Mouse (Mus musculus): ENCODE data around the gene Zfp551. TPM values are rescaled to one million over a fixed set of nuclear protein-coding genes. Genes with fewer than 3 reads are reported as not detected.

Zfp551 gene
- polyA plus RNA-seq (2014; fragmentation: Nextera tagmentation; extraction: Ambion mirVana), result 2.2 and 3.4 TPM in 2 replicates

DNA sequence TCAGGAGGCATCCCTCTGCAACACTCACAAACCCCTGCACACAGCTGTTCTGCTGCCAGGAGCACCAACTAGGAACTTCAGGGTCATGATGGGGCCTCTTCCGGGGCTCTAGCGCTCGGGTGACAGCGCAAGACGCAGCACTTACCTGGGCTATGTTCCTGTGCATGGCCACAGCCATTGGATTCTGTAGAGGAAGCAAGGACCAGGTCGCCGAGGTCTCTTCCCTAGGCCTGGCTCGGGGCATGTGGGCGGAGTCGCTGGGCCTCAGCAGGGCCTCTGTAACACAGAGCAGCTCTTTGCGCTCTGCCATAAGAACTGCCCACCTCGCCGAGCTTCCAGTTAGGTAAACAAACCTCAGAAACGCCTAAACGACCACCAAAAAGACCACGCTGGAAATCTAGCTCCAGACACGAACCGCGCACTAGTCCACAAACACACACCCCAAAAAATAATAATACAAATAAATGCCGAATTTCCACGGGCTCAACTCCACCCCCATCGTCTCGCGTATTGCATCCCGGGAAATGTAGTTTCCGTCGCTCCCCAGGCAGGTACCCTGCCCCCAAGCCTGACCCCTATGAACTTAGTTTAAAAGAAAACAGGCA is at the start of gene Zfp551:
Gene Zfp551, minus strand, starts transcription at position 507 of the 605 bp plus-strand sequence.
- Histone ChIP-seq H3K4me3 (ENCODE audit: low read depth, low read length) (peak within 1 kb of the TSS; percentile 64), H3K4me2 (peak within 1 kb of the TSS; percentile 85), H3K27ac (ENCODE audit: low read depth, low read length) (no peak within 1 kb of the TSS), H3K9ac (ENCODE audit: low read depth, low read length) (peak within 1 kb of the TSS; percentile 84), H3K9me3 (replicated peaks; ENCODE audit: control insufficient read depth, low read length) (no peaks in the 10 kb centered on the region), H3K27me3 (ENCODE audit: control insufficient read depth, insufficient read depth, low read length) (no peaks in the 10 kb centered on the region), H3K4me1 (ENCODE audit: control insufficient read depth, insufficient read depth, low read length) (0 out of 2 replicates have a peak, but pooled peaks cover 5% of the 10 kb centered on the region), H3K36me3 (ENCODE audit: control insufficient read depth, insufficient read depth, low read length) (0 out of 2 replicates have a peak, but pooled peaks cover 2% of the 10 kb centered on the region)
- WGBS (ENCODE audit: insufficient replicate concordance), result under 1% methylated on average over 27 of the region's 27 CpGs
- ATAC-seq (replicated peaks; ENCODE audit: insufficient number of reproducible peaks, low FRiP score, low TSS enrichment), result peak; percentile 94

DNA sequence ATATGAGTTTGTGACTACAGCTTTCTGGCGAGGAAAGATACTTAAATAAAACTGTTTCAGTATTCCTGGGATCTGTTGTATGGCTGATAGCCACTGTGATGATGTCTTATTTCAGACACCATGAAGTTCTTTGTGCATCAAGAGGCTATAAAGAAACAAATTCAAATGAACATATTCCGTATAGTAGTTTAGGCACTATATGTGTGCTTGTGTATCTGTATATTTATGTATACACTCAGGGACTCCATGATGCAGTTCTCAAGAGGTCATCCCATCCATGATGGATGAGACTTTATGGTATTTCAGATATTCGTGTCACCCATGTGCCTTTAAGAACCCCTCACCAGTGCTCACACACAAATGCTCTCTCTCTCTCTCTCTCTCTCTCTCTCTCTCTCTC is 304 bp upstream of the Zfp551 start:
- peak overlapping the region; percentile 85 for H3K4me2 ChIP-seq
- no peak overlapping the region for H3K9ac ChIP-seq (ENCODE audit: low read depth, low read length)
- no peak for ATAC-seq (replicated peaks; ENCODE audit: insufficient number of reproducible peaks, low FRiP score, low TSS enrichment)
- no peaks in the 10 kb centered on the region for H3K27me3 ChIP-seq (ENCODE audit: control insufficient read depth, insufficient read depth, low read length)
- peak overlapping the region; percentile 64; the same call in 1 of the 2 replicates for H3K4me3 ChIP-seq (ENCODE audit: low read depth, low read length)
- 0 out of 2 replicates have a peak, but pooled peaks cover 5% of the 10 kb centered on the region for H3K4me1 ChIP-seq (ENCODE audit: control insufficient read depth, insufficient read depth, low read length)
- no peaks in the 10 kb centered on the region for H3K9me3 ChIP-seq (replicated peaks; ENCODE audit: control insufficient read depth, low read length)
- WGBS (ENCODE audit: insufficient replicate concordance), result 57% methylated on average over 3 of the region's 3 CpGs
- H3K27ac ChIP-seq (ENCODE audit: low read depth, low read length), result no peak overlapping the region
- 0 out of 2 replicates have a peak, but pooled peaks cover 2% of the 10 kb centered on the region for H3K36me3 ChIP-seq (ENCODE audit: control insufficient read depth, insufficient read depth, low read length)

DNA sequence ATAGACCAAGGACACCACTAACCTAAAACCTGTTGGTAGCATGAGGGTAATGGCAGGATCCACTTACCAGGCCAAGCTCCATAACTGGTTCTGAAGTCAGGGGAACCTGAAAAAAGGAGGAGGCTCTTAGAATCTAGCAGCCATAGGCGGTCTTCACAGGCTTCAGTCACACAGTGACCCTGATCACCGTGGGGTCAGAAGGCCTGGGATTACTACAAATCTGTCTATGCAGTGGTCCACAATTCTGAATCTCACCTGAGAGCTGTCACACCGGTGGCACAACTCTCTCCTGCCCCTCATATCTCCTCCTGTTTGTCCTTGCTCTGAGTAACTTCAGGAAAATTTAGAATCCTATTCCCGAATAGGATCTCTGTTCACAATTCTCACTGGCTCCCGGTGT is 810 bp downstream of the Zfp551 start:
- Histone ChIP-seq H3K4me1 (ENCODE audit: control insufficient read depth, insufficient read depth, low read length) (0 out of 2 replicates have a peak, but pooled peaks cover 5% of the 10 kb centered on the region), H3K36me3 (ENCODE audit: control insufficient read depth, insufficient read depth, low read length) (peaks cover 6% of the 10 kb centered on the region; the same call in 1 of the 2 replicates), H3K9me3 (replicated peaks; ENCODE audit: control insufficient read depth, low read length) (no peaks in the 10 kb centered on the region), H3K4me2 (peak overlapping the region; percentile 85), H3K27me3 (ENCODE audit: control insufficient read depth, insufficient read depth, low read length) (no peaks in the 10 kb centered on the region), H3K27ac (ENCODE audit: low read depth, low read length) (no peak overlapping the region), H3K4me3 (ENCODE audit: low read depth, low read length) (peak overlapping the region; percentile 64), H3K9ac (ENCODE audit: low read depth, low read length) (peak overlapping the region; percentile 84)
- 50% methylated on average over 5 of the region's 5 CpGs for WGBS (ENCODE audit: insufficient replicate concordance)
- no peak for ATAC-seq (replicated peaks; ENCODE audit: insufficient number of reproducible peaks, low FRiP score, low TSS enrichment)

DNA sequence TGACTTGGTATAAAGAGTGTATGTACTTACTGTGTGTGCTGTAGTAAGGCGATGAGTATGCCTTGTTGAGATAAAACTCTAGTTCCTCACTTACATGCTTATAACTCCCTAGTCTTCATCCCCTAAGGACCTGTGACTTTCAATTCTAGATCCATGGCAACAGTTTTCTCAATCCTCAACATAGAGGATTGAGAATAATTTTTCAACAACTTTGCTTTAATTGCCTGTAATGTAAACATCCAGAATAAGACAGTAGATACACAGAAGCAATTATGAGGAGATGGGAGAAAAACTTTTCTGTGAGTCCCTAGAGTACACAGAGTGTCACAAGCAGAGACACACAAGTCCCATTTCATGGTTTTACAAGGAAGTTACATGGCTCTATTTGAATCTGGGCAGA is 53.4 kb downstream of the Zfp551 start, which contains the start of gene Vmn1r84:
Gene Vmn1r84, minus strand, starts transcription at position 101 of the 400 bp plus-strand sequence.
- no peak within 1 kb of the TSS for H3K4me3 ChIP-seq (ENCODE audit: low read depth, low read length)
- no peak for ATAC-seq (replicated peaks; ENCODE audit: insufficient number of reproducible peaks, low FRiP score, low TSS enrichment)
- 54% methylated on average over 1 of the region's 1 CpGs for WGBS (ENCODE audit: insufficient replicate concordance)
- no peaks in the 10 kb centered on the region for H3K36me3 ChIP-seq (ENCODE audit: control insufficient read depth, insufficient read depth, low read length)
- no peak within 1 kb of the TSS for H3K4me2 ChIP-seq
- no peaks in the 10 kb centered on the region for H3K4me1 ChIP-seq (ENCODE audit: control insufficient read depth, insufficient read depth, low read length)
- H3K27ac ChIP-seq (ENCODE audit: low read depth, low read length), result no peak within 1 kb of the TSS
- no peaks in the 10 kb centered on the region for H3K27me3 ChIP-seq (ENCODE audit: control insufficient read depth, insufficient read depth, low read length)
- no peak within 1 kb of the TSS for H3K9ac ChIP-seq (ENCODE audit: low read depth, low read length)
- H3K9me3 ChIP-seq (replicated peaks; ENCODE audit: control insufficient read depth, low read length), result no peaks in the 10 kb centered on the region

Other genes starting within 250 kb of the Zfp551 start
- gene Vmn1r80, start 233.5 kb downstream of the Zfp551 start, polyA plus RNA-seq (2014; fragmentation: Nextera tagmentation; extraction: Ambion mirVana), result not detected in 2 replicates
- not detected in 2 replicates for gene Vmn1r81, start 154.5 kb downstream of the Zfp551 start, polyA plus RNA-seq (2014; fragmentation: Nextera tagmentation; extraction: Ambion mirVana)
- not detected in 2 replicates for gene Vmn1r82, start 122.3 kb downstream of the Zfp551 start, polyA plus RNA-seq (2014; fragmentation: Nextera tagmentation; extraction: Ambion mirVana)
- gene Vmn1r83, start 93.3 kb downstream of the Zfp551 start, polyA plus RNA-seq (2014; fragmentation: Nextera tagmentation; extraction: Ambion mirVana), result not detected in 2 replicates
- gene Vmn1r84, start 53.5 kb downstream of the Zfp551 start, polyA plus RNA-seq (2014; fragmentation: Nextera tagmentation; extraction: Ambion mirVana), result not detected in 2 replicates
- gene Zfp606, start 55.5 kb upstream of the Zfp551 start, polyA plus RNA-seq (2014; fragmentation: Nextera tagmentation; extraction: Ambion mirVana), result 18.6 and 20.7 TPM in 2 replicates
- not detected in 2 replicates for gene 2900092C05Rik, start 89.8 kb upstream of the Zfp551 start, polyA plus RNA-seq (2014; fragmentation: Nextera tagmentation; extraction: Ambion mirVana)
- gene Vmn2r53, start 186.0 kb upstream of the Zfp551 start, polyA plus RNA-seq (2014; fragmentation: Nextera tagmentation; extraction: Ambion mirVana), result not detected in 2 replicates
- gene Vmn2r54, start 217.6 kb upstream of the Zfp551 start, polyA plus RNA-seq (2014; fragmentation: Nextera tagmentation; extraction: Ambion mirVana), result not detected in 2 replicates